Mouse (Mus musculus): ENCODE data around the gene Olfr866.

DNA sequence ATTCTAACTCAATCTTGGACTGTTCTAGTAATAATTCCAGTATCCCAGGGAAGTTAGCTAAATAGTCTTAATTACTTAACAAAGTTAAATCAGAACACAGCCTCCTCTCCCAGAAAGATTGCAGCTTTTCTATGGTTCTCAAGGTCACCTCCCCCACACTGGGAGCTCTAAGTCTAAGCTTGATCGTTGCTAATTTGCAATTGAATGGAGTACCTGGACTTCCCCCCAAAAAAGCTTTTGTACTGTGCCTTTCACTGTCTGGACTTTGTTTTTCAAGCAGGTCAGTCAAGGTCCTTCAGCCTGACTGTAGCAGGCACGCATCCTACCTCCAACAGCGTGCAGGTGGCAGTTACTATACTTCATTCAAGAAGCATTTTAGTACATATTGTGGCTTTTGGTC lies 42.4 kb upstream of the Olfr866 start:
- no peak for TF ChIP-seq USF1 (IDR thresholded peaks at IDR 0.05; ENCODE audit: low read depth)
- TF ChIP-seq TCF12 (IDR thresholded peaks at IDR 0.05; ENCODE audit: insufficient read depth, poor library complexity, severe bottlenecking): no peak
- no peak for TF ChIP-seq CEBPB (IDR thresholded peaks at IDR 0.05; ENCODE audit: insufficient read depth, poor library complexity, severe bottlenecking)
- no peak for TF ChIP-seq POLR2A (IDR thresholded peaks at IDR 0.05; ENCODE audit: insufficient read length, low read depth)
- no peak for TF ChIP-seq POLR2AphosphoS2 (IDR thresholded peaks at IDR 0.05; ENCODE audit: insufficient read length, low read depth)
- TF ChIP-seq MYOG (IDR thresholded peaks at IDR 0.05; ENCODE audit: control insufficient read depth in 1 of 3, insufficient read depth in 1 of 3, insufficient read length in 2 of 3, low read depth in 2 of 3): no peak
- no peak for TF ChIP-seq MAX (IDR thresholded peaks at IDR 0.05; ENCODE audit: low read depth)
- TF ChIP-seq MYOD1 (IDR thresholded peaks at IDR 0.05; ENCODE audit: control insufficient read depth in 1 of 3, insufficient read length in 2 of 3, low read depth in 2 of 3): no peak
- TF ChIP-seq SRF (IDR thresholded peaks at IDR 0.05; ENCODE audit: control insufficient read depth, insufficient read length, low read depth): no peak
- no peak for TF ChIP-seq E2F4 (IDR thresholded peaks at IDR 0.05; ENCODE audit: insufficient read depth)
- TF ChIP-seq TCF3 (IDR thresholded peaks at IDR 0.05; ENCODE audit: insufficient read length, low read depth): no peak

All from myocyte (in vitro differentiated cells).